Mouse (Mus musculus) stomach, postnatal 0 days (tissue): ENCODE data around the gene Cdpf1.

Experiments used
- CTCF ChIP-seq: IDR thresholded peaks from 2 replicates; pipeline ENCODE4 v1.5.1; 2016; ENCODE audit warnings: antibody characterized with exemption, low read depth, mild to moderate bottlenecking, moderate library complexity
- EP300 ChIP-seq: optimal IDR thresholded peaks from 2 replicates; pipeline ENCODE3; 2016; ENCODE audit warnings: antibody characterized with exemption

- no peak for TF ChIP-seq CTCF
- no peak for TF ChIP-seq EP300
Measured at GRCm38 (mm10) chr15:85791449-85791848, 20.0 kb downstream of the Cdpf1 start.
